Mouse (Mus musculus) kidney, adult 2 months (tissue): ENCODE data around the gene Fdxr. TPM values are rescaled to one million over a fixed set of nuclear protein-coding genes. Genes with fewer than 3 reads are reported as not detected.

Experiments
- DNase-seq: peaks from one replicate; pipeline ENCODE4 v3.0.0; 2021
- H3K27ac ChIP-seq: fragments of 200-500 bp; 2 replicates; pipeline ENCODE4 v1.5.1; 2012; ENCODE audit warnings: low read depth, low read length, control low read depth, inconsistent platforms; ENCODE audit not compliant: insufficient read depth
- H3K27me3 ChIP-seq: fragments of 200-500 bp; replicated peaks from 2 replicates; pipeline ENCODE4 v1.6.1; 2012; ENCODE audit warnings: mild to moderate bottlenecking, moderate library complexity, low read length, inconsistent platforms; ENCODE audit not compliant: control insufficient read depth, insufficient read depth
- H3K36me3 ChIP-seq: fragments of 200-500 bp; 2 replicates; pipeline ENCODE4 v1.6.1; 2012; ENCODE audit warnings: mild to moderate bottlenecking, moderate library complexity, low read length, inconsistent platforms; ENCODE audit not compliant: control insufficient read depth, insufficient read depth
- H3K4me1 ChIP-seq: fragments of 200-500 bp; 2 replicates; pipeline ENCODE4 v1.6.1; 2011; ENCODE audit warnings: low read length; ENCODE audit not compliant: control insufficient read depth, insufficient read depth
- H3K4me3 ChIP-seq: fragments of 200-500 bp; 2 replicates; pipeline ENCODE4 v1.5.1; 2011; ENCODE audit warnings: mild to moderate bottlenecking, low read depth, low read length, control low read depth; ENCODE audit not compliant: insufficient read depth
- CTCF ChIP-seq: fragments of 200-500 bp; conservative IDR thresholded peaks from 2 replicates; pipeline ENCODE4 v1.5.1; 2011; ENCODE audit warnings: low read depth, mild to moderate bottlenecking, control low read depth, low read length, moderate library complexity, mixed read lengths; ENCODE audit not compliant: insufficient read depth, insufficient read length
- POLR2A ChIP-seq: fragments of 200-500 bp; IDR thresholded peaks from one replicate; pipeline ENCODE4 v1.6.1; 2011; ENCODE audit warnings: low read depth, low read length, control low read depth
- WGBS: fragments of 180-500 bp; shearing (Covaris S2); methylation state at CpG from one replicate; pipeline ENCODE4 v1.1.7; 2018; 5-methylcytosine and 5-hydroxymethylcytosine counted together
- polyA plus RNA-seq: library from polyadenylated mRNA; depleted of rRNA; stranded (reverse); fragments of >200 nt; gene quantifications from 2 replicates; pipeline ENCODE4 v1.2.3, GENCODE M21; 2012

The Fdxr gene
- polyA plus RNA-seq, 1 experiment = 18.0 TPM

DNA sequence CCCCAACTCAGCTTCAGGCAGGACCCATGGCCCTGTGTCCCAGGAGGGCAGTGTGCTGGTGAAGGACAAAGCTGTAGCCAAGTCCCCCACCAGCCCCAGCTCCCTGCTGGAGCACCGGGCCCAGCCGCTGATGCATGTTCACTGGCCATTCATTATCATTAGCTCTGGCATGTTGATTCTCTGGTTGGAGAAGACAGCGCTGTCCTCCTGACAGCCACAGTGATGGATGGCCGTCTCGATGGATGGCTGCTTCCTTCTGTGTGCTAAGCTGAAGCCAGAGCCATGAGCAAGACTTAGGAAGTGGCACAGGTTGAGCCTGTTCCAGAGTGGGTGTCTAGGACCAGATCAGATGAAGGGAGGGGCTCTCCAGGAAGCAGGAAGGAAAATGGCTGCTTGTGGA is 40.3 kb downstream of the Fdxr start:
- 38% methylated on average over 5 of the region's 5 CpGs for WGBS
- DNase-seq = no peak
- H3K36me3 ChIP-seq = no peaks in the 10 kb centered on the region
- H3K27me3 ChIP-seq = no peaks in the 10 kb centered on the region
- no peak for TF ChIP-seq POLR2A
- no peak for TF ChIP-seq CTCF
- H3K4me3 ChIP-seq = no peak overlapping the region
- peaks cover 5% of the 10 kb centered on the region; the same call in 1 of the 2 replicates for H3K4me1 ChIP-seq
- H3K27ac ChIP-seq = no peak overlapping the region

DNA sequence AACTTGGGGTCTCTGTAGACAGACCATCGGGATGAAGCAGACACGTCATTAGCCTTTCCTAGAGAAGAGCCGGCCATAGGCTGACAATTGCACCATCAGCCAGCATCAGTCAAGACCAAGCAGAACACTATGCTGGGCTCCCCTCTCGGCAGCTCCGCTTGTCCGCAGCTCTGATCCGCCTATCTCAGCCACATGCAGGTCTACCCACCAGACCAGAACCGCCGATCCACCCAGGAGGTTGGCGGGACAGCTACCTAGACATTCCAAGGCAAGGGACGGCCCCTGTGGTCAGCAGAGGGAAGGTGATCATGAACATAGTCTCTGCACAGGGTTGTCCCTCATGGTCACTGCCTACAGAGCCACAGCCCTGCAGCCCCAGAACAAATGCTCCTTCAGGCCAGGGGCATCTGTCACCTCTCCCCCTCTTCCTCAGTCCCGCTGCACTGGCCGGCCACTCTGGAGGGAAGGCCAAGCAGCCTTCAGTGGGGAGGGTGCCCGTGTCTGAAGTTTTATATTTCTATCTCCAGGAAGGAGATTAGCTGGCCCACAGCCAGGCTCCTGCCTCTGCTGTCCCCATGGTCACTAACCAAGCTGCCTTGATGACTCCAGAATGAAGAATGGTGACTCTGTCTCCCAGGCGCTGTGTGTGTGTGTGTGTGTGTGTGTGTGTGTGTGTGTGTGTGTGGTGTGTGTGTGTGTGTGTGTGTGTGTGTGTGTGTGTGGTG is 42.4 kb downstream of the Fdxr start:
- Histone ChIP-seq H3K4me3 (no peak overlapping the region), H3K27ac (no peak overlapping the region), H3K27me3 (no peaks in the 10 kb centered on the region), H3K36me3 (no peaks in the 10 kb centered on the region), H3K4me1 (peaks cover 5% of the 10 kb centered on the region; the same call in 1 of the 2 replicates)
- WGBS = 80% methylated on average over 15 of the region's 15 CpGs
- TF ChIP-seq CTCF = no peak
- TF ChIP-seq POLR2A = no peak
- DNase-seq = peak; percentile 16

DNA sequence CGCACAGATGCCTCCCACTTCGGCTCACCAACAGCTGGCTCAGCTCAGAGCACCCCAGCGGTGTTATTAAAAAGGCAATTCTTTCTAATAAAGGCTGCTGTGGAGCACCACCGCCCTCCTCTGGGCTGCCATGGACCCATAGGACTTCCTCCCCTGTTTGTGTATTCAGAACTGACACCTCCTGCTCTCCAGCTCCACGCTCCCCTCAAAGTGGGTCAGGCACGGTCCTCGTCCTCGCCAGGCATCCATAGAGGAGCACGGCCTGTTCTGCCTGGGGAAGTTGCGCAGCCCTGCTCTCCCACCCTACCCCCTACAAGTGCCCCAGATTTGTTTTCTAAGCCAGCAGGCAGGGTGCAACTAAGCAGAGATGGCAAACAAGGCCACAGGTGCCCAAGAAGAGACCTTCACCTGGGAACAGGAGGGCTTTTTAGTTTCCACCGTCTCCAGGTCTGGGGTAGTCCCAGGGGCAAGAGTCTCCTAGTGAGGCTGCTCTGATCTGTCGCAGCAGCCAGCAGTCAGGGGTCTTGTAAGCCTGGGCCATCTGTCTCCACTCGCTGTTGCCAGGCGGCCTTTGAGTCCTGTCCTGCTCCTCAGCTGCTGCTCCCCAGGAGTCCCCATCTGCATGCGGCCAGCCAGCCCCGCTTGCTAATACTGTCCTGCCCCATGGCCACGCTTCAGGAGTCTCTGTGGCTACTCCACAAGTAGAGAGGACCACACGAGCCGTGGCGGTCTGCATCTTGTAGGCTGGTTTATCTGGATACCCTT is 43.1 kb downstream of the Fdxr start:
- Histone ChIP-seq H3K27me3 (no peaks in the 10 kb centered on the region), H3K27ac (no peak overlapping the region), H3K4me3 (no peak overlapping the region), H3K36me3 (no peaks in the 10 kb centered on the region), H3K4me1 (peaks cover 5% of the 10 kb centered on the region; the same call in 1 of the 2 replicates)
- no peak for TF ChIP-seq POLR2A
- TF ChIP-seq CTCF = peak; percentile 24; the same call in 1 of the 2 replicates
- no peak for DNase-seq
- 90% methylated on average over 20 of the region's 20 CpGs for WGBS

DNA sequence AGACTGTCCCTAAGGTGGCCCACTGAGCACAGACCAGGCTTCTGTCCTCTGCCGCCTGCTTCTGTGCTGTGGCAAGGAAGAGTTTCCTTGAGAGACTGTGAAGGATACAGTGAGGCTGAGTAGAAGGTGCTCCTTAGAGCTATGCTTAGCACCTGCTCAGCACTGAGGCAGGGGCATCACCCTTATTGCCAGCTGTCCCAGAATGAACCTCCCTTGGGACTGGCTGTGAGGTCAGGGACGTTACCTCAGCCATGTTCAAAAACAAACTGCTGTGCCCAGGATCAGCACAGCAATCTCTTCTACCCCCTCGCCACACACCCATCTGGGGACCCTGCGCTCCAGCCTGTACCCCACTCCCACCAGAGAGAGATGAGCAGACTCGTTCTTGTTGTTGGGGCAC is 44.0 kb downstream of the Fdxr start:
- H3K4me3 ChIP-seq = no peak overlapping the region
- peaks cover 5% of the 10 kb centered on the region; the same call in 1 of the 2 replicates for H3K4me1 ChIP-seq
- H3K27me3 ChIP-seq = no peaks in the 10 kb centered on the region
- no peak for DNase-seq
- no peak overlapping the region for H3K27ac ChIP-seq
- no peaks in the 10 kb centered on the region for H3K36me3 ChIP-seq
- 94% methylated on average over 5 of the region's 5 CpGs for WGBS
- no peak for TF ChIP-seq POLR2A
- no peak for TF ChIP-seq CTCF

DNA sequence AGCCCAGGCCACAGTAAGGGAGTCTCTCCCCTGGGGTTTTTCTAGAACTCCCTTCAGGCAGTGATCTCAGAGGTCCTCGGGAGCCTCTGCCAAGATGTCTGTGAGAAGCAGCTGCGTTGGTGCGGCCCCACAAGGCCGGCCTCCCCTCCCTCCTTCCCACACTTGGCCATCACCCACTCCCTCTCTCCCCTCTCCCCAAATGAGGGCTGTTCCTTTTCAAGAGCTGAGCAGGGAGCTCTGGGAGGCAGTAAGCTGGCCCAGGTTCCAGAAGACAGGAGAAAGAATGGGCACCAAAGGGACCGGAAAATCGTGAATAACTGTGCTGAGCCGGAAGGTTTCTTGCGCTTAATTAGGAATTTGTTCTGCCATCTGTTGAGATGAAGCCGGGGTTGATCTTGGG is 44.9 kb downstream of the Fdxr start:
- Histone ChIP-seq H3K36me3 (no peaks in the 10 kb centered on the region), H3K27ac (peak overlapping the region; percentile 65), H3K4me1 (peaks cover 5% of the 10 kb centered on the region; the same call in 1 of the 2 replicates), H3K27me3 (no peaks in the 10 kb centered on the region), H3K4me3 (no peak overlapping the region)
- no peak for DNase-seq
- 59% methylated on average over 9 of the region's 9 CpGs for WGBS
- TF ChIP-seq POLR2A (no peak), CTCF (no peak)

DNA sequence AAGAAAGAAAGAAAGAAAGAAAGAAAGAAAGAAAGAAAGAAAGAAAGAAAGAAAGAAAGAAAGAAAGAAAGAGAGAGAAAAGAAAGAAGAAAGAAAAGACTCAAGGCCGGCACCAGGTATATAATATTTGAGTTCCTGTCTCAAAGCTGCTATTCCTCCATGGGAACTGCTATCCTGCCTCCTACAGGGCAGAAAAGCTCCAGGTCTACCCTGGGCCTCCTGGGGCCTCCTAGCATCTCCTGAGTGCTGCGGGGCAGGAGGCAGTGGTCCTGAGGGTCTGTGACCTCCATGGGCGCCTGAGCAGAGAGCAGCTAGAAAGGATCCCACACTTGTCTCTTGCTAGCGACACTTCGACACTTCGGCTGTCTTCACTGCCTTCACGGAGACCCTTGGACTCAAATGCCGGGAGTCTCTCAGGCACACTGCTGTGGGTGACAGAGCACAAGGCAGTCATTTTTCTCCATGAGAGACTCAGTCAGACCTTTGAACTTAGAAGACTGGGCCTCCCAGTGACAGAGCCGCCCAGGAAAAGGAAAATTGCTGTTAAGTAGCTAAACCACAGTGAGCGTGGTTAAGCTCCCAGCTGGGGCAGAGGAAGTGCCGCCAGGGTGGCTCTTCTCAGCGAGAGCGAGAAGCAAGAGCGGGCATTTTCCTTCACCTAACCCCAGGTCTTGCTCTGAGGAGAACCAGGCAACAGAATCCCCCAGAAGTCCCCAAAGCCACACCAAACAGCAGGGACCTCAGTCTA is 45.5 kb downstream of the Fdxr start:
- DNase-seq = peak; percentile 75
- H3K27me3 ChIP-seq = no peaks in the 10 kb centered on the region
- TF ChIP-seq CTCF = no peak
- no peak for TF ChIP-seq POLR2A
- no peak overlapping the region for H3K4me3 ChIP-seq
- WGBS = 51% methylated on average over 14 of the region's 14 CpGs
- no peaks in the 10 kb centered on the region for H3K36me3 ChIP-seq
- H3K4me1 ChIP-seq = peaks cover 5% of the 10 kb centered on the region; the same call in 1 of the 2 replicates
- peak overlapping the region; percentile 65 for H3K27ac ChIP-seq
